Mouse (Mus musculus) hindbrain, embryonic 14.5 days (tissue): ENCODE measurements around the gene Trim26. TPM values are rescaled to one million over a fixed set of nuclear protein-coding genes. Genes with fewer than 3 reads are reported as not detected.

Source experiments
- ATAC-seq: fragments of 200-750 bp; cut with Nextera tagmentation; 2 replicates; pipeline ENCODE4 v1.8.0; 2017; ENCODE audit warnings: moderate number of reproducible peaks, mild to moderate bottlenecking, moderate TSS enrichment, moderate library complexity; ENCODE audit not compliant: low FRiP score
- DNase-seq: peaks from one replicate; pipeline ENCODE4 v3.0.0-alpha.2; 2015; ENCODE audit warnings: low spot score
- H3K27ac ChIP-seq: fragments of 300-500 bp; sonication (generic); 2 replicates; pipeline ENCODE4 v1.5.1; 2014; ENCODE audit warnings: mild to moderate bottlenecking, moderate library complexity
- H3K27me3 ChIP-seq: fragments of 300-500 bp; sonication (generic); 2 replicates; pipeline ENCODE4 v1.6.1; 2014; ENCODE audit warnings: mild to moderate bottlenecking, low read length, mixed read lengths; ENCODE audit not compliant: control insufficient read depth, insufficient read depth
- H3K36me3 ChIP-seq: fragments of 300-500 bp; sonication (generic); replicated peaks from 2 replicates; pipeline ENCODE4 v1.6.1; 2014; ENCODE audit not compliant: control insufficient read depth, insufficient read depth
- H3K4me1 ChIP-seq: fragments of 300-500 bp; sonication (generic); replicated peaks from 2 replicates; pipeline ENCODE4 v1.6.1; 2014; ENCODE audit warnings: antibody characterized with exemption, low read length, mixed read lengths; ENCODE audit not compliant: control insufficient read depth, insufficient read depth
- H3K4me2 ChIP-seq: fragments of 300-500 bp; sonication (generic); replicated peaks from 2 replicates; pipeline ENCODE4 v1.6.1; 2014; ENCODE audit warnings: mild to moderate bottlenecking, moderate library complexity
- H3K4me3 ChIP-seq: fragments of 300-500 bp; sonication (generic); replicated peaks from 2 replicates; pipeline ENCODE4 v1.5.1; 2014; ENCODE audit warnings: mild to moderate bottlenecking, low read length
- H3K9ac ChIP-seq: fragments of 300-500 bp; sonication (generic); 2 replicates; pipeline ENCODE4 v1.6.1; 2014
- H3K9me3 ChIP-seq: fragments of 300-500 bp; sonication (generic); 2 replicates; pipeline ENCODE4 v1.6.1; 2016; ENCODE audit warnings: low read length; ENCODE audit not compliant: control insufficient read depth
- WGBS: fragments of 180-500 bp; shearing (Covaris S2); extraction: QIAGEN DNeasy Blood & Tissue Kit; methylation state at CpG from one replicate; pipeline ENCODE4 v1.1.7; 2014; 5-methylcytosine and 5-hydroxymethylcytosine counted together
- polyA plus RNA-seq: library from polyadenylated mRNA; unstranded; fragments of >200 nt; fragmentation: Nextera tagmentation; extraction: Ambion mirVana; gene quantifications from 2 replicates; pipeline ENCODE4 v1.2.1, GENCODE M21; 2014

Trim26 gene
- polyA plus RNA-seq, 1 experiment from 2014 or later, result 39.8 TPM

DNA sequence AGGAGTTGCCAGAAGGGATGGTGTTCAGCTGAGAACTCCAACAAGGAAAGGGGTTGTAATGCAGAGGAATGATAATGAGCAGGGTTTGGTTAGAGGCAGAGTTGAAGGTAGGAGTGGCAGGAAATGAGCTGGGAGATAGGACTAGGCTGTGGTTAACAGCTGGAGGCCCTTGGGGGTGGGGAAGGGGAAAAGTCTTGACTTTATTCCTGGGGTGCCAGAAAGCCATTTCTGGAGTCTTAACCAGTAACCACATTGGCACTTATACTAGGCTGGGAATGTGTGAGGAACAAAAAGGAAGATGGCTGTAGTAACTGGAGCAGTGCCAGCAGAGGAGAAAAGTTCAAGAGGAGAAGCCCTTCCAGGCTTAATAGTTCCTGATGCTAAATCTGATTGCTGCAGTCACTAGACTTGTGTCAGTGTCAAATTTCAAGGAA, 7.4 kb downstream of the Trim26 start:
- Histone ChIP-seq H3K36me3 (peaks cover 11% of the 10 kb centered on the region), H3K4me3 (no peak overlapping the region), H3K27ac (no peak overlapping the region), H3K27me3 (no peaks in the 10 kb centered on the region), H3K4me2 (no peak overlapping the region), H3K9me3 (no peaks in the 10 kb centered on the region), H3K4me1 (no peaks in the 10 kb centered on the region), H3K9ac (no peak overlapping the region)
- ATAC-seq (no peak), DNase-seq (no peak)

DNA sequence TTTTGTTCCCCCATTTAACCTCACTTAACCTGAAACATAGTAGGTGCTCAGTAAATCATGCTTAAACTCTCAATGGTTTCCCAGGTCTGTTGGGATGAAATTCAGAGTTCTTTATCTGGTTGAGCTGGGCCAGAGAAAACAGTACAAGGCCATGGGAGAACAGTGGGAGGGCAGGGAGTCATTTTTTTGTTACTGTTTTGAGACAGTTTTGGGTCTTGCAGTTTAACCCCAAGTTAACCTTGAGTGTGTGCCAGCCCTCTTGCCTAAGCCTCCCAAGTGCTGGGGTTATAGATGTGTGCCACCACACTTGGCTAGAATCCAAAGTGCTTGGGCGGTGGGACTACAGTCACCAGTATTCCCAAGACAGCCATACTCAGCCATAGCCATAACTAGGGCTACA, 7.8 kb downstream of the Trim26 start:
- H3K27me3 ChIP-seq, result no peaks in the 10 kb centered on the region
- H3K4me2 ChIP-seq, result no peak overlapping the region
- H3K4me1 ChIP-seq, result no peaks in the 10 kb centered on the region
- no peak overlapping the region for H3K4me3 ChIP-seq
- no peaks in the 10 kb centered on the region for H3K9me3 ChIP-seq
- DNase-seq (no peak), ATAC-seq (no peak)
- H3K9ac ChIP-seq, result no peak overlapping the region
- H3K27ac ChIP-seq, result no peak overlapping the region
- peaks cover 11% of the 10 kb centered on the region for H3K36me3 ChIP-seq
- WGBS, result 76% methylated on average over 1 of the region's 1 CpGs

DNA sequence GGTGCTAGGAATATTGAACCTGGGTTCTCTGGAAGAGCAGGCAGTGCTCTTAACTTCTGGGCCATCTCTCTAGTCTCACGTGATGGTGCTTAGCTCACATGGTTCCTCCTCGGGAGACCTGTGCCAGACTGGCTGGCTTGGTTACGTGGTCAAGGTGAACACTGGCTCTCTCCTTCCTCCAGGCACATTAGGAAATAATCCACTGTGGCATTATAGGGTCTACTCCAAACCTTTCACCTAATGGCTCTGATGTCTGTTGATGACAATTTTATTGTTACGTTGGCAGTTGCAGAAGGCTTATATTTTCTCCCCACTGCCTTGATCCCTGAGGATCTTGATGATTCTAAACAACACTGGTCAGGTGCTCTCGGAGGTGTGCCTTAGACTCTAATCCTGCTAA, 12.0 kb downstream of the Trim26 start:
- H3K4me1 ChIP-seq, result no peaks in the 10 kb centered on the region
- WGBS, result 85% methylated on average over 5 of the region's 5 CpGs
- no peaks in the 10 kb centered on the region for H3K27me3 ChIP-seq
- H3K27ac ChIP-seq, result no peak overlapping the region
- peaks cover 46% of the 10 kb centered on the region for H3K36me3 ChIP-seq
- no peak overlapping the region for H3K4me3 ChIP-seq
- H3K4me2 ChIP-seq, result no peak overlapping the region
- DNase-seq, result no peak
- H3K9ac ChIP-seq, result no peak overlapping the region
- no peaks in the 10 kb centered on the region for H3K9me3 ChIP-seq
- no peak for ATAC-seq

DNA sequence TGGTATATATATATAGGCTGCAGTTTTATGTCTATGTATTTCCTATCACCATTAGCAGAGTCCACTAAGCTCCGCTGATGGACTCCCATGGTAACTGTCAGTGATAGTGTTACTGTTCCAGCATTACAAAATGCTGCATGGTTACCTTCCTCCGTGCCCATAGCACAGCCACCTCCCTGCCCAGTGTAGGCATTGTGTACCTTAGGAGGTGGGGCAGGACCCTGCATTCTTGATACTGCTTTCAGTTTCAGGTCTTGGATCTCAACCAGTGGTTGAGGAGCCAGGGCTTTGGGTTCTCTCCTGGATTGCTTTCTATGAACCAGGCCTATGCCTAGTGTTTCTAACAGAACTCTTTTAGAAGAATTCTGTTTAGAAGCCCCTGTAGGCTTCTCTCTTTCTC, 13.1 kb downstream of the Trim26 start:
- Histone ChIP-seq H3K4me3 (no peak overlapping the region), H3K9me3 (no peaks in the 10 kb centered on the region), H3K27me3 (no peaks in the 10 kb centered on the region), H3K27ac (no peak overlapping the region), H3K9ac (no peak overlapping the region), H3K4me2 (no peak overlapping the region), H3K4me1 (no peaks in the 10 kb centered on the region), H3K36me3 (peaks cover 57% of the 10 kb centered on the region)
- ATAC-seq, result no peak
- 93% methylated on average over 2 of the region's 2 CpGs for WGBS
- DNase-seq, result no peak

DNA sequence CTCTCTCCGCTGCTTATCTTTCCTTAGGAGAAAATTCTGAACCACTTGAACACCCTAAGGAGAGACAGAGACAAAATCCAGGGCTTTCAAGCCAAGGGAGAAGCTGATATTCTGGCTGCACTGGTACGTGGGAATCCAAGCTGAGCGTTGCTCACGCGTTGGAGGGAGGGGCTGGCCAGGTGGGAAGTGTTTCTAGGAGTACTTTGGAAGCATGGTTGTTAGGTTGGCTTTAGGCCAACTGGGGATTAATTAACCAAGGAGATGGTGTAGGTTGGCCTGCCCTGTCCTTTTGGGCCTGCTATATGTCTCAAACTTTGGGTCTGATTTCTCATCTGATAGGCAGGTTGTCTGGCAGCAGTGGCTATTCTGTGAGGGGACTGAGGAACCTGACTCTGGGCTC, 14.3 kb downstream of the Trim26 start:
- H3K36me3 ChIP-seq, result peaks cover 68% of the 10 kb centered on the region
- H3K4me1 ChIP-seq, result no peaks in the 10 kb centered on the region
- H3K4me2 ChIP-seq, result no peak overlapping the region
- H3K27me3 ChIP-seq, result no peaks in the 10 kb centered on the region
- H3K9ac ChIP-seq, result no peak overlapping the region
- 94% methylated on average over 5 of the region's 5 CpGs for WGBS
- no peak overlapping the region for H3K27ac ChIP-seq
- no peaks in the 10 kb centered on the region for H3K9me3 ChIP-seq
- no peak overlapping the region for H3K4me3 ChIP-seq
- DNase-seq, result no peak
- no peak for ATAC-seq

DNA sequence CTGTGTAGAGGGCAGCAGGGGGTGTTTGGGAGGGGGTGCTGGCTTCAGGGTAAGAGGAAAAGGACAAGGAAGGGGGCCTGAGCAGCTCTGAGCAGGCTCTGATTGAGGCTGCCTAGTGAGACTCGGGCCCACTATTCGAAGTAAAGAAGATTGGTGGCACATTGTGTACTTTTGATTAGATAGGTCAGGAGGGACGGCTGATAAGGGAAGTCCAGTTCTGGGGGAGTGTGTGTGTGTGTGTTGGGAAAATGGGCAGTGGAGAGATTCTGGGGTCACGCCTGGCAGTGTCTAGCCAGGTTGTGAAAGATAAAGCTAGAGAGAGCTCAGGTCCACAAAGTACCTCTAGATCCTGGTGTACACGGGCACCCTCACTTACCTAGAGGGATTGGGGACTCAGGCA, 14.7 kb downstream of the Trim26 start:
- H3K27ac ChIP-seq, result no peak overlapping the region
- no peak overlapping the region for H3K4me3 ChIP-seq
- no peaks in the 10 kb centered on the region for H3K9me3 ChIP-seq
- no peak overlapping the region for H3K9ac ChIP-seq
- H3K4me1 ChIP-seq, result no peaks in the 10 kb centered on the region
- ATAC-seq, result no peak
- H3K4me2 ChIP-seq, result no peak overlapping the region
- 91% methylated on average over 5 of the region's 5 CpGs for WGBS
- no peak for DNase-seq
- H3K36me3 ChIP-seq, result peaks cover 68% of the 10 kb centered on the region
- no peaks in the 10 kb centered on the region for H3K27me3 ChIP-seq

DNA sequence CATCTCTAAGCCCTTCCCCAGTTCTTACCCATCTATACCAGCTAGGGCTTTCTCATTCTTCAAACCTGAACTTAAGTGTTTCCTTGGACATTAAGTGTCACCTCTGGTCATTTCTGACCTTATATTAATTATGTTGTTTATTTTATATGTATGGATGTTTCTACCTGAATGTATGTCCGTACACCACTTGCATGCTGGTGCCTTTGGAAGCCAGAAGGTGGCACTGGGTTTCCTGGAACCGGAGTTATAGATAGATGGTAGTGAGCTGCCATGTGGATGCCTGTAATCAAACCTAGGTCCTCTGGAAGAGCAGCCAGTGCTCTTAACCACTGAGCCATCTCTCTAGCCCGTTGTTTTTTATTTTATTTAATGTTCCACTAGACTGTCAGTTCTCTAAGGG, 18.6 kb downstream of the Trim26 start:
- peaks cover 100% of the 10 kb centered on the region for H3K36me3 ChIP-seq
- WGBS, result 97% methylated on average over 3 of the region's 3 CpGs

DNA sequence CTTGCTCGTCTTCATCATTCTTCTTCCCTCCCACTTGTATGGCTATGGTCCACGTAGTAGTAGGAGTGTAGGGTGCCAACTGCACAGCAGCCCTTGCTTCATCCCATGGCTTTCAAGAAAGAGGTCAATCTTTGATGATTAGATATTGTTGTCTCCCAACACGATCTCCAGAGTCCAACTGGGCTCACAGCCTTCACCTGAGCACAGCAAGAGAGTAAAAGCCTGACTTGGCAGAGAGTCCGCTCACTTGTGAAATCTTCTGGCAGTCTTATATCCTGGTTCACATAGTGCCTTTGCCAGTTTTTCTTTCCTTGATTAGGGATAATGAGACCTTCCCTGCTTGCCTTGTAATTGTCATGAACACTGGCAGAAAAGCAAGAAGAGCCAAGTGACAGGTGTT, 19.3 kb downstream of the Trim26 start:
- Histone ChIP-seq H3K4me2 (no peak overlapping the region), H3K9ac (no peak overlapping the region), H3K36me3 (peaks cover 93% of the 10 kb centered on the region), H3K4me1 (no peaks in the 10 kb centered on the region), H3K4me3 (no peak overlapping the region), H3K27me3 (no peaks in the 10 kb centered on the region), H3K9me3 (no peaks in the 10 kb centered on the region), H3K27ac (no peak overlapping the region)
- ATAC-seq (no peak), DNase-seq (no peak)
- WGBS, result 97% methylated on average over 4 of the region's 4 CpGs

More for the DNA sequence above, 18.6 kb downstream of the Trim26 start:
- no peaks in the 10 kb centered on the region for H3K9me3 ChIP-seq
- no peak for DNase-seq
- ATAC-seq, result no peak
- H3K9ac ChIP-seq, result no peak overlapping the region
- H3K27me3 ChIP-seq, result no peaks in the 10 kb centered on the region
- no peak overlapping the region for H3K4me3 ChIP-seq
- H3K4me2 ChIP-seq, result no peak overlapping the region
- no peak overlapping the region for H3K27ac ChIP-seq
- H3K4me1 ChIP-seq, result no peaks in the 10 kb centered on the region

DNA sequence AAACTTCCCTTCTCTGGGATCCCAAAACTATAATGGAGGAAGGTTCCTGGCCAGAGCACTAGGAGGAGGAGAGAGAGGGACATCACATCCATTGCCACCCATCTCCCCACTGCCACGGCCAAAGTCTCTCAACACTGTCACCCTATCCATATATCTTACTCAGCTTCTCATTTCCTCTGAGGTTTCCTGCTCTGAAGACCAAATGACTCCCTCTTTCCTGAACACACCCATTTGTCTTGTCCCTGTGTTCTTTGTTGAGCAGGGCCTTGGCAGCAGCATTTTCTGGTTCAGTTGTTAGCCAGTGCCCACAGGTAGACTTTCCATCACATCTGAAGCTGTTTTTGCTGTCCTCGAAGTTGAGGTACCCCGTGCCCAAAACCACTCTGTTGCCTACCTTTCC, 21.2 kb downstream of the Trim26 start:
- H3K4me1 ChIP-seq, result no peaks in the 10 kb centered on the region
- H3K27me3 ChIP-seq, result no peaks in the 10 kb centered on the region
- 96% methylated on average over 3 of the region's 3 CpGs for WGBS
- no peak for DNase-seq
- H3K4me3 ChIP-seq, result no peak overlapping the region
- no peak overlapping the region for H3K9ac ChIP-seq
- no peaks in the 10 kb centered on the region for H3K9me3 ChIP-seq
- peaks cover 74% of the 10 kb centered on the region for H3K36me3 ChIP-seq
- no peak for ATAC-seq
- no peak overlapping the region for H3K27ac ChIP-seq
- H3K4me2 ChIP-seq, result no peak overlapping the region

DNA sequence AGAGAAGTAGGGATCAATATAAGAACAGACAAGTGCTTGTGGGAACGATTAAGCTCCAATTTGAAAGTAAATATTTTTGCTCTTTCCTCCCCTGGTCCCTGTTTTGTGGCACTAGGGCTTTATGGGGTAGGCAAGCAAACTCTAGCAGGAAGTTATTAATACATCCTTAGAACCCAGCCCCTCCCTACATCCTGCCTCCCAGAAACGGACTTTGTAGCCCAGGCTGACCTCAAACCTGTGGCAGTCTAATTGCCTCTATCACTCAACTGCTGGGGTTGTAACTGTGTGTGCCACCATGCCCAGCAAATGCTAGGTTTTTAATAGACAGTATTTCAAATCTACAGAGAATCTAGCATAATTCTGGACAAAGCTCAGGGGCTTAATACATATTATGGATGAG, 24.7 kb downstream of the Trim26 start:
- no peaks in the 10 kb centered on the region; the same call in 1 of the 2 replicates for H3K4me1 ChIP-seq
- no peak overlapping the region for H3K4me3 ChIP-seq
- H3K27ac ChIP-seq, result no peak overlapping the region
- H3K4me2 ChIP-seq, result no peak overlapping the region
- no peaks in the 10 kb centered on the region for H3K9me3 ChIP-seq
- WGBS, result 68% methylated on average over 2 of the region's 2 CpGs
- H3K9ac ChIP-seq, result no peak overlapping the region
- H3K27me3 ChIP-seq, result peaks cover 13% of the 10 kb centered on the region; the same call in 1 of the 2 replicates
- DNase-seq (no peak), ATAC-seq (no peak)
- H3K36me3 ChIP-seq, result peaks cover 39% of the 10 kb centered on the region
